Mouse (Mus musculus) naive thymus-derived CD4-positive, alpha-beta T cell, adult 2 months (primary cell): ENCODE measurements around the gene Gatad2b.
"Not testable (repeated sequence)": the region's sequence is repeated elsewhere in the genome, so short reads cannot be mapped to it uniquely, and the experiment has no call there.

ENCODE experiments used
- DNase-seq: peaks from one replicate; pipeline ENCODE4 v3.0.0-alpha.2; 2011; ENCODE audit warnings: low read depth

The Gatad2b gene

GRCm38 (mm10) chr3:90292345-90293275, at the start of gene Gatad2b:
Gatad2b (plus strand) TSS chr3:90293178.
- peak; percentile 99 for DNase-seq

GRCm38 (mm10) chr3:90245406-90245805, 47.6 kb upstream of the Gatad2b start:
- DNase-seq, result peak; percentile 50

GRCm38 (mm10) chr3:90247630-90247959, 45.4 kb upstream of the Gatad2b start:
- DNase-seq, result no peak

GRCm38 (mm10) chr3:90247960-90248745, 44.8 kb upstream of the Gatad2b start, which contains the start of gene Slc39a1:
Slc39a1 (plus strand) TSS chr3:90248172.
- DNase-seq, result peak; percentile 92

GRCm38 (mm10) chr3:90248746-90249100, 44.3 kb upstream of the Gatad2b start:
- DNase-seq, result no peak

GRCm38 (mm10) chr3:90250791-90251190, 42.2 kb upstream of the Gatad2b start:
- DNase-seq, result no peak

- not testable (repeated sequence) for DNase-seq
These were observed 41.2 kb upstream of the Gatad2b start for GRCm38 (mm10) chr3:90251731-90252226.

GRCm38 (mm10) chr3:90252659-90253058, 40.3 kb upstream of the Gatad2b start:
- not testable (repeated sequence) for DNase-seq

- peak; percentile 36 for DNase-seq
These were observed 39.8 kb upstream of the Gatad2b start for GRCm38 (mm10) chr3:90253174-90253573.

GRCm38 (mm10) chr3:90253653-90254418, 39.1 kb upstream of the Gatad2b start, which contains the start of gene Crtc2:
Crtc2 (plus strand) TSS chr3:90254163.
- DNase-seq, result peak; percentile 92

- peak; percentile 52 for DNase-seq
These were observed 38.4 kb upstream of the Gatad2b start for GRCm38 (mm10) chr3:90254419-90255193.

GRCm38 (mm10) chr3:90255194-90255565, 37.8 kb upstream of the Gatad2b start:
- no peak for DNase-seq

GRCm38 (mm10) chr3:90255784-90256353, 37.1 kb upstream of the Gatad2b start:
- DNase-seq, result no peak

- DNase-seq, result no peak
These were observed 36.0 kb upstream of the Gatad2b start for GRCm38 (mm10) chr3:90256731-90257530.

GRCm38 (mm10) chr3:90258521-90258920, 34.5 kb upstream of the Gatad2b start:
- DNase-seq, result no peak

GRCm38 (mm10) chr3:90263121-90263771, 29.7 kb upstream of the Gatad2b start:
- DNase-seq, result no peak

GRCm38 (mm10) chr3:90264687-90265033, 28.3 kb upstream of the Gatad2b start:
- no peak for DNase-seq

- peak; percentile 92 for DNase-seq
These were observed 27.7 kb upstream of the Gatad2b start, which contains the start of gene Dennd4b for GRCm38 (mm10) chr3:90265034-90265931. Dennd4b (plus strand) TSS chr3:90265185.
